Mouse (Mus musculus): ENCODE measurements at regions not wholly inside any gene's neighbourhood (a gene's known extent, or its start where the extent isn't known, plus 50 kb on each side); places are given as distances from the start of the nearest gene placed in this dataset.

DNA sequence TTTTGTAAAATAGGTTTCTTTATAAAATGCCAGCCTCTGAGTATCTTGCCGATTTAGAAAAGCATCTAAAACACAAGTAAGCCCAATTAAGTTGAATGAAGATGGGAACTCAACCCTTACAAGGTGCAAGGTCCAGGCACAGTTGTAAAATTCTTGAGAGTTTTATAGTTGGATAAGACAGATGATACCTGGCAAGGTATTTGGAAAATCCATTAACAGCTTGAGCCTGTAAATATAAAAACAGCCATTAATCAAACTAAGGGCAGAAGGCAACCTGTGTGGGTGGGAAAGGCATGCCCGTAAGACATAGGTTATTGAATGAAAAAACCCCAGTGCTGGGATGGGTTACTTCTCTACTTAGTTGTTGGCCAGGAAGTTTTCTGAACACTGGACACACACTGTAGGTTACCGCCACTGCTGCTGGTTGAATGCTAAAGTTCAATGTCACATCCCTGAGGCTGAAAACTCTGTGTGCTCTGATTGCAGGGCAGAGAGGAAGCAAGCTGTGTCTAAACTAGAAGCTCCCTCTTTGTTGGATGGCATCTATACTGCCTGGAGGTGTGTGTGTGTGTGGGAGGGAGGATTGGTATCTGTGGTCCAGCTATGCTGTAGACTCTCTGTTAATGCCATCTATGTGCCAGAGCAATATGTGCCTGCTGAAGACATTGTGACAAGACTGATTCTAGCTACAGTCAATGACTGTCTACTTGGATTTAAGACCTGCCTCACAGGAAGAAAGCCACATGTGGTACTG is 121.4 kb downstream of the Mbip start:
- TF ChIP-seq POLR2A (IDR thresholded peaks at IDR 0.05; ENCODE audit: borderline replicate concordance, insufficient read depth, low read length) (no peak), CTCF (IDR thresholded peaks at IDR 0.05; ENCODE audit: borderline replicate concordance, insufficient read depth, low read depth, low read length) (no peak)

Data from cerebellum, adult 2 months (tissue).